Mouse (Mus musculus): ENCODE measurements at regions not wholly inside any gene's neighbourhood (a gene's known extent, or its start where the extent isn't known, plus 50 kb on each side); places are given as distances from the start of the nearest gene placed in this dataset.

DNA sequence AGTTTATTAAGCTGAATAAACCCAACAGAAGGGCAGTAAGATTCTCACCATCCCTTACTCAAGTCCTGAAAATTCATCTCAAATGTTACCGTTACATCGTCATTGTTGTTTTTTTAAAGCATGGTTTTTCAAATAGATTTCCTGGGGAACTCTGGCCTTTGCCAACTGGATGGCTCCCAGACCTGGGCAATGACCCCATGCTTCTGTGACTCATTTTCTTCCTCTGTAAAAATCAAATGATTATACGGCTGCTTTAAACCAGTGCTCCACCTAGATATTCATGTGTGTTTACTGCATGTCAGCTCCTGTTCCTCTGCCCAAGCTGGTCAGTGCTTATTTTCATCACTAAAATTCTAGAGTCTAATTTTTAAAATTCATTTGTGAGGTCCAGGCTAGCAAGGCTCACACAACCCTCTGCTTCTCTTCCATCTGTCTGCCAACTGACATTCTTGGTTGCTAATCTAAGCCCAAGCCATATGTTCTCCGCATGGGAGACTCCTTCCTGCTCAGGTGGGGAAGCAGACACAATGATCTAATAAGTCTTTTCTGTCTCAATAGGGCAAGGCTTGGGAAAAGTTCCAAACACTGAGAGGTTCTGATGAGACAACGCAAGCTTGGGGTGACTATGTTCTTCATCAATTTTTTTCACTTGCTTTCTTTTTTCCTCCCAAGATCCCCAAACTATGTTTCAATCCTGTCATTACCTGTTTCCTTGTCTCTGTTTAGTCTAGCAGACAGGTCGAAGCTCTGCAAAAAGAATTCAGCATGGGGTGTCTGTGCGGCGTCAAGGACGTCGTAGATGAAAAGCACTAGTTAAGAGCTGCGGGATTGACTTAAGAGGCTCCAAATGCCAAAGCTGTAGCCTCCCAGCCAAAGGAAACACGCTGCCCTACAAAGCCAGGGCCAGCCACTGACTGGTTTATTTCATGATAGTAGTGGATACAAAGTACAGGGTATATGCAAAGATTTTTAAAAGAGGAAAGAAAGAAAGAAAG is 594.7 kb downstream of the Efna5 start:
- TF ChIP-seq CTCF (IDR thresholded peaks at IDR 0.05; ENCODE audit: borderline replicate concordance, extremely low read depth, insufficient read depth, insufficient read length) (no peak), POLR2A (IDR thresholded peaks at IDR 0.05; ENCODE audit: borderline replicate concordance, extremely low read depth, insufficient read depth, insufficient read length, poor library complexity, severe bottlenecking) (no peak)
- DNase-seq (ENCODE audit: low read depth): no peak

DNA sequence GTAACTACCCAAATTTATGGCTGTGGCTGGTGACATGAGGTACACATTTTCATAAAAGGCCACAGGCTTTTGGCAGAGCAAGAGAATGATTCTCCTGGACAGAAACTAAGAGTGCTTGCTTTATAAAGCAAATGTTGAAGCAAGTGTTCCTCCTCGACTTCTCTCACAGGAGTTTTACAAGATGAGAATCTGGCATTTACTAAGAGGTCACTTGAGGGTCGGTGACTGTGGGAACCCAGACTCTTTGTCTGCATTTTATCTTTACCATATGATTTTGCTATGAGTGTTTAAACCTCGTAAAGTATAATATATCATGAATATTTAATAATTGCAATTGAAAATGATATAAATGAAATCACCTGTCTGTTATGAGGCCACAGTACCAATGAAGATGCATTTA is 600.9 kb downstream of the Efna5 start:
- no peak for TF ChIP-seq POLR2A (IDR thresholded peaks at IDR 0.05; ENCODE audit: borderline replicate concordance, extremely low read depth, insufficient read depth, insufficient read length, poor library complexity, severe bottlenecking)
- no peak for TF ChIP-seq CTCF (IDR thresholded peaks at IDR 0.05; ENCODE audit: borderline replicate concordance, extremely low read depth, insufficient read depth, insufficient read length)
- DNase-seq (ENCODE audit: low read depth): no peak

DNA sequence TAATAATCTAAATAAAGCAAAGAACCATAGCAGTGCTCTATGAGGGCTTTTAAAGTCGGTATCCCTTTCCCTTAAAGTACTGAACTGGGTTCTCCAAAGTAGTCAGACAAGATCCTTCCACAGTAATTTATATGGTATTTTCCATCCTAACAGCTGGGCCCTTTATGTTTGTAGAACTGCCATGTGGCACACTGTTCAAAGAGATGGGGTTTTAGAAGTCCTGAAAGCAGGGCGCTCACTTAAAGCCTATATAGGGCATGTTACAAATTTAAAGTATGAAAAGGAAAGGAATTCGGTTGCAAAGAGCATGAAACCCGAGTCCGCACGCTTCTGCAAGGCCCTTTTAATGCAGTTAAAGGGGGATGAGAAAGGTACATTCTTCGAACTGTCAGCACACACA is 609.7 kb downstream of the Efna5 start:
- TF ChIP-seq POLR2A (IDR thresholded peaks at IDR 0.05; ENCODE audit: borderline replicate concordance, extremely low read depth, insufficient read depth, insufficient read length, poor library complexity, severe bottlenecking) (no peak), CTCF (IDR thresholded peaks at IDR 0.05; ENCODE audit: borderline replicate concordance, extremely low read depth, insufficient read depth, insufficient read length) (no peak)

DNA sequence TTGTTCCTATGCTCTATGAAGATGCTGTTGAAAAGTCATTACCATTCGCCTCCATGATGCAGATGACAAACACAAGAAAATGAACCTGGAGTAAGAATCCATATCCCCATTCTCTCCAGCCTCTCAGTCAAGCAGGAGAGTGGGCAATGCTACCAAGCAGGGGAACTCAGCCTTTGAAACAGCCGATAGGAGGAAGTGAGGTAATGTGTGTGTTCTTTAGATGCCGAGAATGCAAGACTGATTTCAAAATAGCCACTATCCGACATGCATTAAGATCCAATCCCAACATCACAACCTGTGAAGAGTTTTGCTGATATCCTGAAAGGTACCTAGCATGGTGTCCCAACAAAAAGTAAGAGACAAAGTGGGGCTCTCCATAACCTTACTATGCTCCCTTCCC is 611.8 kb downstream of the Efna5 start:
- no peak for TF ChIP-seq POLR2A (IDR thresholded peaks at IDR 0.05; ENCODE audit: borderline replicate concordance, extremely low read depth, insufficient read depth, insufficient read length, poor library complexity, severe bottlenecking)
- no peak for DNase-seq (ENCODE audit: low read depth)

More for the DNA sequence above, 609.7 kb downstream of the Efna5 start:
- no peak for DNase-seq (ENCODE audit: low read depth)

DNA sequence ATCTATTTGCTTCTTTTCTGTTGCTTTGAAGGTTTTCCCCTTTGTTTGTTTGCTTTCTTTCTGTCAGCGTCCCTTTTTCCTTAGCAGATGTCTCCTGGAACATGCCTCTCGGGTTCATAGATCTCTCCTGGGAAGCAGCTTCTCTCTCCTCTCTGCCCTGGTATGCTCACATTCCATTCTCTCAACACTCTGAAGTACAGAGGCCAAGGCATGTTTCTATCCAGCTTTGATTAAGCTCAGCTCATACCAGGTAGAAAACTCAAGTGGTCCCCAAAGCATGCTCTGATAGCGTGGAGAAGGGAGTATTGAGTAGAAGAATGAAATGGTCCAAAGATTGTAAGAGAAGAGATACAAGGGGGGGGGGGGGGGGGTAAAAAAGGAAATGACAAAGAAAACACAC is 627.7 kb downstream of the Efna5 start:
- TF ChIP-seq POLR2A (IDR thresholded peaks at IDR 0.05; ENCODE audit: borderline replicate concordance, extremely low read depth, insufficient read depth, insufficient read length, poor library complexity, severe bottlenecking): no peak
- no peak for TF ChIP-seq CTCF (IDR thresholded peaks at IDR 0.05; ENCODE audit: borderline replicate concordance, extremely low read depth, insufficient read depth, insufficient read length)
- DNase-seq (ENCODE audit: low read depth): no peak

DNA sequence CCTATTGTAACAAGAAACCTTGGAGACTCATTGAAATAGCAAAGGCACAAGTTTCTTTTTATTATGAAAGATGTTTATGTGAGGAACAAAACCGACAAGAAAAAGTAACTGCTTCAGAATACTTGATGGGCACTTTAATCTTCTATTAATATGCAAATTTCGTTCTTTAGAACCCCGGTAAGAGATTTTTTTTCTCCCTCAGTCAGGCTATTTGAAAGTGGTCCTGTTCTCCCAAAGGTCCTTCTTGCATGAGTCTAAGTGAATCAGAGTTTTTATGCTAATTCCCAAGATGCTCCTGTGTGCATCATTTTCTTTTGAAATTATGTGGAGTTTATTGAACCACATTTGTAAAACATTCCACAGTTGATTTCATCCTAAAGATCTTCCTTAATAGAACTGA is 633.1 kb downstream of the Efna5 start:
- TF ChIP-seq POLR2A (IDR thresholded peaks at IDR 0.05; ENCODE audit: borderline replicate concordance, extremely low read depth, insufficient read depth, insufficient read length, poor library complexity, severe bottlenecking) (no peak), CTCF (IDR thresholded peaks at IDR 0.05; ENCODE audit: borderline replicate concordance, extremely low read depth, insufficient read depth, insufficient read length) (no peak)
- peak; percentile 44 for DNase-seq (ENCODE audit: low read depth)

DNA sequence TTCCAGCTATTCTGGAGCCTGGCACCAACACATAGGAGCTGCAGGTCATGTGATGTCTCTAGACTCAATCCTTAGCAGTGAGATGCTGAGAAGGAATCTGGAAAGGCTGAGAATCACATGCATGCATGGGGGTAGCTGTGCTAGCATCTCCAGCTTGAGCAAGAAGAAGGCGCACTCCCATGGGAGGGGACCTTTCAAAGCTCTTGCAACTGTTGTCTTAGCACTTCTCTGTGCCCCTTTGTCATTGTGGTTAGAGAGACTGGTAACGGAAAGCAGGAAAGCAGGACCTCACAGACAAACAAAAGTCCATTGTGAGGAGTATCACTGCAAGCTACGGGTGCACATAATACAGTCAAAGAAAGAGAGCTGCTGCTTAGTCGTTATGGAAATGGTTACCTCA is 634.5 kb downstream of the Efna5 start:
- no peak for TF ChIP-seq POLR2A (IDR thresholded peaks at IDR 0.05; ENCODE audit: borderline replicate concordance, extremely low read depth, insufficient read depth, insufficient read length, poor library complexity, severe bottlenecking)
- TF ChIP-seq CTCF (IDR thresholded peaks at IDR 0.05; ENCODE audit: borderline replicate concordance, extremely low read depth, insufficient read depth, insufficient read length): no peak
- peak; percentile 27 for DNase-seq (ENCODE audit: low read depth)

DNA sequence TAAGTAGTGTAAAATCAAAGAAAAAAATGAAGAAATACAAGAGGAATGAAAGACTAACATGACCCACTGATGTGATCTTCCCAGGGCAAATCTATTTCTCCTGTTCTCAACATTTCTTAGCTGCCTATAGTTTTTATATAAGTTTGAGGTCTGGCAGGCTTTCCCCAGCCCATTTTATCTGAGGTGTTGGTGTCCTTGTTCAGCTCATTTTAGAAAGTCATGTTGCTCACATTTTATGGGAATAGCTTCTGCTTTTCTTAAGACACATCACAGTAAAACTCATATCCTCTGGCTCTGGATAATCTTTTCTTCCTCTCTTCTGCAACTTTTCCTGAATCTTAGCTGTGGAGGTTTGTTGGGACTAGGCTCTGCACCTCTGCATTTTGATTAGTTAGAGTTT is 650.2 kb downstream of the Efna5 start:
- DNase-seq (ENCODE audit: low read depth): no peak
- no peak for TF ChIP-seq CTCF (IDR thresholded peaks at IDR 0.05; ENCODE audit: borderline replicate concordance, extremely low read depth, insufficient read depth, insufficient read length)
- no peak for TF ChIP-seq POLR2A (IDR thresholded peaks at IDR 0.05; ENCODE audit: borderline replicate concordance, extremely low read depth, insufficient read depth, insufficient read length, poor library complexity, severe bottlenecking)

DNA sequence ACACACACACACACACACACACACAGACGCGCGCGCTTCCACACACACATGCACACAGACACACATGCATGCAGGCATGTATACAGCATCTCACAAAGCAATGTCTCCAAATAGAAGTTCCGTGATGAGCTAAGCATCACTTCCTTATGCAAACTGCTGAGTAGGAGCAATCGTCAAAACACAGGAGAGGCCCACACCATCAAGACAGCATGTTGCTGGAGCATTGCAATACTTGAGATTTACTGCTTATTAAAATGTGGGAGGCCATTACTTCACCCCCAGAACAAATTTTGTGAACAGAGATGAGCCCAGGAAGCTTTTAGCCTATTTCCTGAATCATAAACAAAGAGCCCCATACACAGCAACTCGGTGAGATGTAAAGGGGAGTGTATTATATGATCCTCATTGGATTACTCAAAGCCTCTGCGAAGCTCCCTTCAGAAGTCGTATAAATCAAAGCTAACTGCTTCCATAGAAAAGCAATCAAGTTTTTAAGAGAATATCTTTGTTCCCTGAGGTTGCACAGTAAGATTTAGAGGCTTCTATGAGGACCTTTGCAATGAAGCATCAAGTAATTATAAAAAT is 670.6 kb downstream of the Efna5 start:
- TF ChIP-seq CTCF (IDR thresholded peaks at IDR 0.05; ENCODE audit: borderline replicate concordance, extremely low read depth, insufficient read depth, insufficient read length) (no peak), POLR2A (IDR thresholded peaks at IDR 0.05; ENCODE audit: borderline replicate concordance, extremely low read depth, insufficient read depth, insufficient read length, poor library complexity, severe bottlenecking) (no peak)
- DNase-seq (ENCODE audit: low read depth): no peak

DNA sequence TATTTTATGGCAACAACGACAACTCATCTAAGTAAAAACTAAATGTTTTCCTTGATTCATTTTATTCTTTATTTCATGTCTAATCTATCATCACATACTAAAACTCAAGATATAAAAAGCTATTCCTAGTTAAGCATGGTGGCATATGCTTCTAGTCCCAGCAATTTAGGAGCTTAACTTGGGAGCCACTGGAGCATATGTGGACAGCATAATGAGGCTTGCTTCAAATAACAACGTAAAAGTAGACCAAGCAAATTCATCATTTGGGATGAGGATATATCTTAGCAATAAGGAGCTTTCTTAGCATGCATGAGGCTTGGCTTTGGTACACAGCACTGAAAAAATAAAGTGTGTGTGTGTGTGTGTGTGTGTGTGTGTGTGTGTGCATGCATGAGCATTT is 678.5 kb downstream of the Efna5 start:
- TF ChIP-seq POLR2A (IDR thresholded peaks at IDR 0.05; ENCODE audit: borderline replicate concordance, extremely low read depth, insufficient read depth, insufficient read length, poor library complexity, severe bottlenecking): no peak
- TF ChIP-seq CTCF (IDR thresholded peaks at IDR 0.05; ENCODE audit: borderline replicate concordance, extremely low read depth, insufficient read depth, insufficient read length): no peak
- no peak for DNase-seq (ENCODE audit: low read depth)

DNA sequence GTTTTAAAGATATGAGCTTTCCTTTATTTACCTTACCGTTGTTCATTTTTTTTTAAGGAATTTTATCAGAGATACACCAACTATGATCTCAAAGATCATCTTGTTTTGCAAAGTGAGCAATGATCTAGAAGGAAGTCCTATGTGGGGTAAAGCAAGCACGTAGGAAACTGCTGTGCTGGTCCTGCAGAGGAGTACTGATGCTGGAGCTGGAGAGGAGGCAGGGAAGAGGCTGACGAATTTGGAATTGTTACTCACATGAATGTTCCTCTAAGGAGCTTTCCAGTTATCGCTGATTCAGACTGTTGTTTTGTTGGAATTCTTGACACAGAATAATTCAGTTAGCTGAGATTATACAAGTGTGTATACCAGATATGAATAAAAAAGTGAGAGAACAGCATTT is 680.6 kb downstream of the Efna5 start:
- no peak for DNase-seq (ENCODE audit: low read depth)
- TF ChIP-seq POLR2A (IDR thresholded peaks at IDR 0.05; ENCODE audit: borderline replicate concordance, extremely low read depth, insufficient read depth, insufficient read length, poor library complexity, severe bottlenecking) (no peak), CTCF (IDR thresholded peaks at IDR 0.05; ENCODE audit: borderline replicate concordance, extremely low read depth, insufficient read depth, insufficient read length) (no peak)

DNA sequence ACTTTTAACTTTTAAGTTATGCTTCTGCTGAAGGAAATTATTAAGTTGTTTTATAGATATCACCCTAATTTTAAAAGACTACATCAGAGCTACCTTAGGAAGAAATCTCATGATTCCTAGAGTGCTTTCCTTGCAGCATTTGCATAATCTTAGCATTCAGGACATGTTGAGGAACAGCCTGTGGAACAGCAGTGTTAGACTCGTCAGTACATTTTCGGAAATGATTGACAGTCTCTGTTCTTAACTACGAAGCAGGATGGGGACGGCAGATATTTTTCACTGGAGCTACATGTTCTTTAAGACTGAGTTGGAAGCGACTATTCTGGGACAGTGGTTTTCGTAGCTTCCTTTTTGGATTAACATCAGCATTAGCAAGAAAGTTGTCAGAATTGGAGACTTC is 681.6 kb downstream of the Efna5 start:
- peak; percentile 30 for DNase-seq (ENCODE audit: low read depth)
- TF ChIP-seq CTCF (IDR thresholded peaks at IDR 0.05; ENCODE audit: borderline replicate concordance, extremely low read depth, insufficient read depth, insufficient read length) (no peak), POLR2A (IDR thresholded peaks at IDR 0.05; ENCODE audit: borderline replicate concordance, extremely low read depth, insufficient read depth, insufficient read length, poor library complexity, severe bottlenecking) (no peak)
